Mouse (Mus musculus) retina, postnatal 7 days (tissue): ENCODE measurements around the gene Gm17521.
"Not testable (repeated sequence)": the region's sequence is repeated elsewhere in the genome, so short reads cannot be mapped to it uniquely, and the experiment has no call there.

ENCODE experiments used
- DNase-seq: peaks from one replicate; pipeline ENCODE4 v3.0.0-alpha.2; 2012; ENCODE audit warnings: low read depth, low spot score

Gm17521 gene

DNA sequence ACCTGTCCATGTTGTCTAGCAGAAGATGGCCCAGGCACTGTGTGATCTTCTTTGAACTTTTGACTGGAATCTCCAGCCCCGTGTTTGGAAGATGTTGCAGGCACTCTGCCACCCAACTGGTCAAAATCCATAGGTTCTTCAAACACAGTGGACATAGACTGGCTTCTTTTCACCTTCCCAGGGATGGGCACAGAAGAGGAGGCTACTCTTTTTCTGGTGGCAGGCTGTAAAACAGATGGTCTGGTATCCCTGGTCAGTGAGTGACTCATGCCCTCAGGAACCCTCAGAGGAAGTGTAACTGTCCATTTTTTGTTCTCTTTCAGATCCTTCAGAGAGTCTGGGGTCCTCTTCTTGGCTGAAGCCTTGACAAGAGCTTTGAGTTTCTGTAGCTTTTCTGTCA lies at the start of gene Gm17521:
Gene Gm17521, minus strand, starts transcription at position 101 of the 400 bp plus-strand sequence.
- not testable (repeated sequence) for DNase-seq

DNA sequence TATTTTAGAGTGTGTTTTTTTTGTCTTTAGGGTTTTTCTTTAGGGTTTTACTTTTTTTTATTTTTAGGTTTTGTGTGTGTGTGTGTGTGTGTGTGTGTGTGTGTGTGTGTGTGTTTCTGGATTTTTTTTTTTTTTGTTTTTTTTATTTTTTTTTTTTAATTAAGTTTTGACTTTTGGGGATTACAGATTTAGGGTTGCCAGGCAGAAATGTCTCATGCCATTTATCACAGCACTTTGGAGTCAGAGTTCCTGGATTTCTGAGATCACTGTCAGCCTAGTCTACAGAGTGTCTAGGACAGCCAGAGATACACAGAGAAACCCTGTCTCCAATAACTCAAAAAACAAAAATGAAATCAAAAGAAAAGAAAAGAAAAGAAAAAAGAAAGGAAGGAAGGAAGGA lies 14.5 kb upstream of the Gm17521 start:
- no peak for DNase-seq

DNA sequence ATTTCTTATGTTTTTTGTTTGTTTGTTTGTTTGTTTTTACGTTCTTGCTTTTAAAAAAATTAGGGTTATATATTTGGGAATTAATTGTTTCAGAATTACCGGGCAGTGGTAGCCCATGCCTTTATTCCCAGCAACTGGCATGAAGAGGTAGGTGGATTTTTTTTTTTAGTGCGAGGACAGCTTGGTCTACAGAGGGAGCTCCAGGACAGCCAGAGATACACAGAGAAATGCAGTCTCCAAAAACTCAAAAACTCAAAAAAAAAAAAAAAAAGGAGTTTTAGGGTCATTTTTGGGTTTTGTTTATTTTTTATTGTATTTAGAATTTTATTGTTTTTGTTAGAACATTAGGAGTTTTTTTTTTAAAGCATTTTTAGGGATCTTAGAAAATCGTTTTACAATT lies 14.0 kb upstream of the Gm17521 start:
- DNase-seq, result no peak
